Mouse (Mus musculus) forebrain, embryonic 13.5 days (tissue): ENCODE measurements around the gene Rsph1. TPM values are rescaled to one million over a fixed set of nuclear protein-coding genes. Genes with fewer than 3 reads are reported as not detected.

ENCODE experiments used
- ATAC-seq: fragments of 200-750 bp; cut with Nextera tagmentation; 2 replicates; pipeline ENCODE4 v1.8.0; 2017
- H3K27ac ChIP-seq: fragments of 300-500 bp; sonication (generic); 2 replicates; pipeline ENCODE4 v1.5.1; 2015; ENCODE audit warnings: inconsistent platforms, mild to moderate bottlenecking, moderate library complexity
- H3K27me3 ChIP-seq: fragments of 300-500 bp; sonication (generic); 2 replicates; pipeline ENCODE4 v1.6.1; 2015; ENCODE audit warnings: mild to moderate bottlenecking, inconsistent platforms
- H3K36me3 ChIP-seq: fragments of 300-500 bp; sonication (generic); 2 replicates; pipeline ENCODE4 v1.6.1; 2015; ENCODE audit warnings: mild to moderate bottlenecking, inconsistent platforms; ENCODE audit not compliant: poor library complexity, severe bottlenecking
- H3K4me1 ChIP-seq: fragments of 300-500 bp; sonication (generic); 2 replicates; pipeline ENCODE4 v1.6.1; 2015; ENCODE audit warnings: inconsistent platforms
- H3K4me2 ChIP-seq: fragments of 300-500 bp; sonication (generic); 2 replicates; pipeline ENCODE4 v1.6.1; 2015; ENCODE audit warnings: inconsistent platforms, mild to moderate bottlenecking, moderate library complexity
- H3K4me3 ChIP-seq: fragments of 300-500 bp; sonication (generic); 2 replicates; pipeline ENCODE4 v1.5.1; 2015; ENCODE audit warnings: mild to moderate bottlenecking, inconsistent platforms
- H3K9ac ChIP-seq: fragments of 300-500 bp; sonication (generic); 2 replicates; pipeline ENCODE4 v1.6.1; 2015; ENCODE audit warnings: mild to moderate bottlenecking, inconsistent platforms
- H3K9me3 ChIP-seq: fragments of 300-500 bp; sonication (generic); replicated peaks from 2 replicates; pipeline ENCODE4 v1.6.1; 2016; ENCODE audit warnings: inconsistent platforms
- WGBS: fragments of 180-500 bp; shearing (Covaris S2); methylation state at CpG from one replicate; pipeline ENCODE4 v1.1.7; 2015; 5-methylcytosine and 5-hydroxymethylcytosine counted together
- polyA plus RNA-seq: library from polyadenylated mRNA; unstranded; fragments of >200 nt; fragmentation: Nextera tagmentation; extraction: Ambion mirVana; gene quantifications from 2 replicates; pipeline ENCODE4 v1.2.1, GENCODE M21; 2015

Rsph1 gene
- polyA plus RNA-seq, 1 experiment from 2014 or later = 4.0 TPM

- ATAC-seq = no peak
- Histone ChIP-seq H3K27ac (no peak overlapping the region), H3K4me1 (peaks cover 13% of the 10 kb centered on the region), H3K4me2 (no peak overlapping the region), H3K9me3 (no peaks in the 10 kb centered on the region), H3K9ac (no peak overlapping the region), H3K36me3 (peaks cover 9% of the 10 kb centered on the region), H3K27me3 (no peaks in the 10 kb centered on the region), H3K4me3 (no peak overlapping the region)
- WGBS = 80% methylated on average over 6 of the region's 6 CpGs
These were observed 38.8 kb upstream of the Rsph1 start for GRCm38 (mm10) chr17:31315993-31316392.

GRCm38 (mm10) chr17:31315046-31315792 lies 38.0 kb upstream of the Rsph1 start:
- no peaks in the 10 kb centered on the region for H3K27me3 ChIP-seq
- H3K4me1 ChIP-seq = peaks cover 13% of the 10 kb centered on the region
- H3K4me3 ChIP-seq = no peak overlapping the region
- H3K36me3 ChIP-seq = peaks cover 8% of the 10 kb centered on the region; the same call in 1 of the 2 replicates
- peak overlapping the region; percentile 31; the same call in 1 of the 2 replicates for H3K27ac ChIP-seq
- no peaks in the 10 kb centered on the region; the same call in 1 of the 2 replicates for H3K9me3 ChIP-seq
- peak overlapping the region; percentile 34; the same call in 1 of the 2 replicates for H3K9ac ChIP-seq
- 18% methylated on average over 13 of the region's 13 CpGs for WGBS
- ATAC-seq = no peak
- no peak overlapping the region for H3K4me2 ChIP-seq

DNA sequence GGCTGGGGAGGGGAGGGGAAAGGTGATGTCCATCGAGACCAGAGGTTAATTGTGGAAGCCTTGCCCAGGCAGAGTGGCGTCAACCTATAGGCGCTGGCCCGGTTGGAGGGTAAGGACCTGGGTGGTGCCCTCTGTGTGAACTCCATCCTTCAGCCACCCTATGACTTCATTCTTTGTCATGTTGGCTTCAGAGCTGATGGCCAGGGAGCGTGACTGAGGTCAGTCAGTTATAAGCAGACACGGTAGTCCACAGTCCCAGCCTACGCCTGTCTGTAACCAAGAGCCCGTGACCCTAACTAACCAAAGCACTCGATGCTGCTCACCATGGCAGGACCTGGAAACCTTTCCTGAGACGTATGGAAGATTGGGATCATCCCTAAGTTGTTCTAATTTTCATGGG lies 35.5 kb upstream of the Rsph1 start:
- 88% methylated on average over 10 of the region's 10 CpGs for WGBS

DNA sequence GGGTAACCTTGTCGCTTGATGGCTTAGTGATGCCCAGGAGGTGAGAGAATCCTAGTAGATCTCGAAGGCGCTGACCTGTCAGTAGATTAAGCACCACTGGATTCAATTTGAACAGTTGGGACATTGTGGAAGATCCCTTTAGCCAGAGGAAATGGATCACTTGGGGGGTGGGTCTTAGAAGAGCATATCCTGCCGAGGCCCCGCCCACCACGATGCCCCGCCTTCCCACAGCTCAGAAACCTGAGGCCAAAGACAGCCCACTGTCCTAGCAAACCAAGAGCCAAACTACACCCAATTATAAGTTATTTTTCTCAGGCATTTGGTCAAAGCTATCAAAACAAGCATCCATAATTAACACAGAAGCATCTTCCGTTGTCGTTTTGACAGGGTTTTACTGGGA lies 33.9 kb upstream of the Rsph1 start:
- Histone ChIP-seq H3K27me3 (no peaks in the 10 kb centered on the region), H3K9ac (no peak overlapping the region), H3K4me1 (peaks cover 13% of the 10 kb centered on the region), H3K9me3 (no peaks in the 10 kb centered on the region; the same call in 1 of the 2 replicates), H3K4me2 (no peak overlapping the region), H3K27ac (no peak overlapping the region), H3K4me3 (no peak overlapping the region), H3K36me3 (no peaks in the 10 kb centered on the region)
- no peak for ATAC-seq
- WGBS = 86% methylated on average over 9 of the region's 9 CpGs

More for the DNA sequence above, 35.5 kb upstream of the Rsph1 start:
- H3K36me3 ChIP-seq = peaks cover 8% of the 10 kb centered on the region; the same call in 1 of the 2 replicates
- H3K4me3 ChIP-seq = no peak overlapping the region
- no peak overlapping the region for H3K27ac ChIP-seq
- no peaks in the 10 kb centered on the region for H3K27me3 ChIP-seq
- H3K4me1 ChIP-seq = peaks cover 13% of the 10 kb centered on the region
- no peak overlapping the region for H3K9ac ChIP-seq
- H3K4me2 ChIP-seq = no peak overlapping the region
- no peaks in the 10 kb centered on the region; the same call in 1 of the 2 replicates for H3K9me3 ChIP-seq
- ATAC-seq = no peak

GRCm38 (mm10) chr17:31309281-31309793 lies 32.2 kb upstream of the Rsph1 start:
- ATAC-seq = no peak

GRCm38 (mm10) chr17:31308291-31308816 lies 31.2 kb upstream of the Rsph1 start:
- H3K27ac ChIP-seq = no peak overlapping the region
- H3K9me3 ChIP-seq = no peaks in the 10 kb centered on the region; the same call in 1 of the 2 replicates
- H3K27me3 ChIP-seq = no peaks in the 10 kb centered on the region
- no peaks in the 10 kb centered on the region for H3K36me3 ChIP-seq
- no peaks in the 10 kb centered on the region for H3K4me1 ChIP-seq
- WGBS = 94% methylated on average over 7 of the region's 7 CpGs
- no peak overlapping the region for H3K4me2 ChIP-seq
- ATAC-seq = no peak
- no peak overlapping the region for H3K9ac ChIP-seq
- H3K4me3 ChIP-seq = no peak overlapping the region

More at GRCm38 (mm10) chr17:31309281-31309793, 32.2 kb upstream of the Rsph1 start:
- H3K9me3 ChIP-seq = no peaks in the 10 kb centered on the region; the same call in 1 of the 2 replicates
- H3K36me3 ChIP-seq = no peaks in the 10 kb centered on the region
- no peaks in the 10 kb centered on the region for H3K4me1 ChIP-seq
- WGBS = 67% methylated on average over 6 of the region's 6 CpGs
- H3K4me2 ChIP-seq = no peak overlapping the region
- no peak overlapping the region for H3K27ac ChIP-seq
- no peaks in the 10 kb centered on the region for H3K27me3 ChIP-seq
- H3K4me3 ChIP-seq = no peak overlapping the region
- no peak overlapping the region for H3K9ac ChIP-seq

- Histone ChIP-seq H3K9ac (no peak overlapping the region), H3K4me3 (no peak overlapping the region), H3K27ac (no peak overlapping the region), H3K36me3 (no peaks in the 10 kb centered on the region), H3K9me3 (no peaks in the 10 kb centered on the region; the same call in 1 of the 2 replicates), H3K4me2 (no peak overlapping the region), H3K4me1 (no peaks in the 10 kb centered on the region), H3K27me3 (no peaks in the 10 kb centered on the region)
- no peak for ATAC-seq
- 89% methylated on average over 3 of the region's 3 CpGs for WGBS
These were observed 30.6 kb upstream of the Rsph1 start for GRCm38 (mm10) chr17:31307756-31308155.

DNA sequence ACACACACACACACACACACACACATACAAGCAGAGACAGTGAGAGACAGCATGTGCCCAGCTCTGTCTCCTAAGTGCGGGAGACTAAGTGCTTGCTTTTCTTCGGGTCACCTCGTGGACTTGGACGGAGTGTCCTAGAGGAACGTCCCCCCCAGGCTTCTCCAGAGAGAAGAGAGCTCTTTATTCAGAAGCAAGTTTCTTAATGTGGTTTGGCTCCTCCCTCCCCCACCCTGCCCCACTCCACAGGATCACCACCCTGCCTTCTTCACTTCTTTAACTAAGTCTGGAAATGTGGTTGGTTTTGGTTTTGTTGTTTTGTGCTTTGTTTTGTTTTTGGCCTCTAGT lies 28.6 kb upstream of the Rsph1 start:
- Histone ChIP-seq H3K4me1 (no peaks in the 10 kb centered on the region), H3K9me3 (no peaks in the 10 kb centered on the region; the same call in 1 of the 2 replicates), H3K9ac (no peak overlapping the region), H3K4me3 (no peak overlapping the region), H3K27me3 (no peaks in the 10 kb centered on the region), H3K36me3 (no peaks in the 10 kb centered on the region), H3K4me2 (no peak overlapping the region), H3K27ac (no peak overlapping the region)
- 68% methylated on average over 5 of the region's 5 CpGs for WGBS
- no peak for ATAC-seq

GRCm38 (mm10) chr17:31304895-31305775 lies 28.0 kb upstream of the Rsph1 start:
- H3K4me3 ChIP-seq = no peak overlapping the region
- no peaks in the 10 kb centered on the region for H3K4me1 ChIP-seq
- no peak overlapping the region for H3K9ac ChIP-seq
- no peak overlapping the region for H3K4me2 ChIP-seq
- WGBS = 68% methylated on average over 12 of the region's 12 CpGs
- no peak overlapping the region for H3K27ac ChIP-seq
- H3K36me3 ChIP-seq = no peaks in the 10 kb centered on the region
- H3K9me3 ChIP-seq = no peaks in the 10 kb centered on the region
- no peak for ATAC-seq
- no peaks in the 10 kb centered on the region for H3K27me3 ChIP-seq

DNA sequence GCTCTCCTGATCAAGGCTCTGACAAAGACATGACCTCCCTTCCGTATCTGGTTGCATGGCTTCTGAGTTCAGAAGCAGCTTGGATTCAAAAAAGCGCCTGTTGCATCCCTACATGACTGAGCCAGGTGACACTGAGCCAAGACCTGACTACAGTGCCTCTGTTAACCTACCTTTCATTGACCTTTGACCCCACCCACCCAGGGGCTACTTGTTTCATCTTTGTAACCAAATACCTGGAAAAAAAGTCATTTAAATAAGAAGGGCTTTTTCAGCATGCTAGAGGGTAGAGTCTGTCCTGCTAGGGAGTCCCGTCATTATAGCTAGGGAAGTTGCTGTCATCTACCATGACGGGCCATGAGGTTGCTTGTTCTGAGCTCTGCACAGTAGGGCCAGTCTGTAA lies 26.2 kb upstream of the Rsph1 start:
- WGBS = 92% methylated on average over 4 of the region's 4 CpGs
- no peaks in the 10 kb centered on the region for H3K27me3 ChIP-seq
- no peak for ATAC-seq
- no peak overlapping the region for H3K27ac ChIP-seq
- no peak overlapping the region for H3K9ac ChIP-seq
- H3K4me1 ChIP-seq = no peaks in the 10 kb centered on the region
- H3K4me2 ChIP-seq = no peak overlapping the region
- no peaks in the 10 kb centered on the region for H3K36me3 ChIP-seq
- H3K4me3 ChIP-seq = no peak overlapping the region
- H3K9me3 ChIP-seq = no peaks in the 10 kb centered on the region

DNA sequence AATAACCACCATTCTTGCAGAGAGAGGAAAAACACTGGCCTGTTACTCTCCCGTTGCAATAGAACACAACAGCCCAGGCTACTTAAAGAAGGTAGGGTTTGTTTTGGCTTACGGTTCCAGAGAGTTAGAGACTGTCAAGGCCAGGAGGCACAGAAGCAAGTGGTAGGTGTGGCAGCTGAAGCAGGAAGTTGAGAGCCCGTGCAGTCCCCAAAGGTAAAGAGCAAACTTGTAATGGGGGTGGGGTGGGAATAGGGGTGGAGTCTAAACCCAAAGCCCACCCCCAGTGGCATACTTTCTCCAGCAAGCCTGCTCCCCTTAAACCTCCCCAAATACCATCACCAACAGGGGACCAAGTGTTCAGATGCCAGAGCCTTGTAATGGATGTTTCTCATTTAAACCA lies 23.6 kb upstream of the Rsph1 start:
- H3K9ac ChIP-seq = no peak overlapping the region
- no peak overlapping the region for H3K4me3 ChIP-seq
- WGBS = 71% methylated on average over 3 of the region's 3 CpGs
- H3K36me3 ChIP-seq = no peaks in the 10 kb centered on the region
- no peaks in the 10 kb centered on the region for H3K27me3 ChIP-seq
- no peak for ATAC-seq
- no peak overlapping the region for H3K27ac ChIP-seq
- H3K4me2 ChIP-seq = no peak overlapping the region
- no peaks in the 10 kb centered on the region for H3K9me3 ChIP-seq
- H3K4me1 ChIP-seq = peaks cover 19% of the 10 kb centered on the region

GRCm38 (mm10) chr17:31299981-31300380 lies 22.8 kb upstream of the Rsph1 start:
- whole genome bisulfite sequencing = 91% methylated on average over 4 of the region's 4 CpGs

More at GRCm38 (mm10) chr17:31299981-31300380, 22.8 kb upstream of the Rsph1 start:
- peaks cover 27% of the 10 kb centered on the region for H3K4me1 ChIP-seq
- H3K27ac ChIP-seq = no peak overlapping the region
- H3K36me3 ChIP-seq = no peaks in the 10 kb centered on the region
- no peaks in the 10 kb centered on the region for H3K9me3 ChIP-seq
- no peak overlapping the region for H3K4me3 ChIP-seq
- H3K9ac ChIP-seq = no peak overlapping the region
- H3K27me3 ChIP-seq = no peaks in the 10 kb centered on the region
- no peak for ATAC-seq
- H3K4me2 ChIP-seq = no peak overlapping the region
